Mouse (Mus musculus) forebrain, embryonic 12.5 days (tissue): ENCODE measurements around the gene Atad3a. TPM values are rescaled to one million over a fixed set of nuclear protein-coding genes. Genes with fewer than 3 reads are reported as not detected.

ENCODE experiments used
- ATAC-seq: fragments of 200-750 bp; cut with Nextera tagmentation; 2 replicates; pipeline ENCODE4 v1.8.0; 2017; ENCODE audit warnings: moderate TSS enrichment; ENCODE audit not compliant: low FRiP score
- H3K27ac ChIP-seq: fragments of 300-500 bp; sonication (generic); 2 replicates; pipeline ENCODE4 v1.5.1; 2016; ENCODE audit warnings: mild to moderate bottlenecking
- H3K27me3 ChIP-seq: fragments of 300-500 bp; sonication (generic); 2 replicates; pipeline ENCODE4 v1.6.1; 2016; ENCODE audit warnings: mild to moderate bottlenecking
- H3K36me3 ChIP-seq: fragments of 300-500 bp; sonication (generic); replicated peaks from 2 replicates; pipeline ENCODE4 v1.6.1; 2016; ENCODE audit warnings: mild to moderate bottlenecking
- H3K4me1 ChIP-seq: fragments of 300-500 bp; sonication (generic); 2 replicates; pipeline ENCODE4 v1.6.1; 2016
- H3K4me2 ChIP-seq: fragments of 300-500 bp; sonication (generic); 2 replicates; pipeline ENCODE4 v1.6.1; 2016; ENCODE audit warnings: mild to moderate bottlenecking, moderate library complexity
- H3K4me3 ChIP-seq: fragments of 300-500 bp; sonication (generic); replicated peaks from 2 replicates; pipeline ENCODE4 v1.5.1; 2016; ENCODE audit warnings: mild to moderate bottlenecking
- H3K9ac ChIP-seq: fragments of 300-500 bp; sonication (generic); 2 replicates; pipeline ENCODE4 v1.6.1; 2016; ENCODE audit warnings: mild to moderate bottlenecking
- H3K9me3 ChIP-seq: fragments of 300-500 bp; sonication (generic); 2 replicates; pipeline ENCODE4 v1.6.1; 2016
- WGBS: fragments of 180-500 bp; shearing (Covaris S2); methylation state at CpG from one replicate; pipeline ENCODE4 v1.1.7; 2016; 5-methylcytosine and 5-hydroxymethylcytosine counted together
- polyA plus RNA-seq: library from polyadenylated mRNA; unstranded; fragments of >200 nt; fragmentation: Nextera tagmentation; extraction: Ambion mirVana; gene quantifications from 2 replicates; pipeline ENCODE4 v1.2.1, GENCODE M21; 2016

The Atad3a gene
- polyA plus RNA-seq, 1 experiment from 2014 or later: 99.0 TPM

GRCm38 (mm10) chr4:155733267-155733666, 27.6 kb downstream of the Atad3a start:
- Histone ChIP-seq H3K4me3 (no peak overlapping the region), H3K27ac (no peak overlapping the region), H3K4me2 (no peak overlapping the region), H3K36me3 (peaks cover 21% of the 10 kb centered on the region), H3K9me3 (no peaks in the 10 kb centered on the region), H3K27me3 (no peaks in the 10 kb centered on the region), H3K4me1 (peaks cover 29% of the 10 kb centered on the region), H3K9ac (0 out of 2 replicates have a peak overlapping the region, but pooled peaks have one; percentile 92)
- no peak for ATAC-seq
- WGBS: 90% methylated on average over 10 of the region's 10 CpGs

- peaks cover 25% of the 10 kb centered on the region for H3K36me3 ChIP-seq
- no peak overlapping the region for H3K9ac ChIP-seq
- no peak overlapping the region for H3K4me2 ChIP-seq
- ATAC-seq: no peak
- H3K9me3 ChIP-seq: no peaks in the 10 kb centered on the region
- 0 out of 2 replicates have a peak, but pooled peaks cover 1% of the 10 kb centered on the region for H3K4me1 ChIP-seq
- no peak overlapping the region for H3K27ac ChIP-seq
- 80% methylated on average over 2 of the region's 2 CpGs for WGBS
- H3K4me3 ChIP-seq: no peak overlapping the region
- no peaks in the 10 kb centered on the region for H3K27me3 ChIP-seq
Observed at GRCm38 (mm10) chr4:155727993-155728392, 32.9 kb downstream of the Atad3a start.

- Histone ChIP-seq H3K27ac (no peak overlapping the region), H3K9ac (no peak overlapping the region), H3K36me3 (peaks cover 24% of the 10 kb centered on the region), H3K4me2 (no peak overlapping the region), H3K4me3 (no peak overlapping the region), H3K9me3 (no peaks in the 10 kb centered on the region), H3K4me1 (no peaks in the 10 kb centered on the region), H3K27me3 (no peaks in the 10 kb centered on the region)
- no peak for ATAC-seq
- 72% methylated on average over 4 of the region's 4 CpGs for WGBS
Observed at GRCm38 (mm10) chr4:155721668-155722083, 39.2 kb downstream of the Atad3a start.

- H3K9me3 ChIP-seq: no peaks in the 10 kb centered on the region
- no peak overlapping the region for H3K9ac ChIP-seq
- H3K27me3 ChIP-seq: no peaks in the 10 kb centered on the region
- H3K4me2 ChIP-seq: no peak overlapping the region
- WGBS: 49% methylated on average over 6 of the region's 6 CpGs
- ATAC-seq: no peak
- H3K36me3 ChIP-seq: peaks cover 10% of the 10 kb centered on the region
- no peak overlapping the region for H3K4me3 ChIP-seq
- peaks cover 12% of the 10 kb centered on the region for H3K4me1 ChIP-seq
- H3K27ac ChIP-seq: no peak overlapping the region
Observed at GRCm38 (mm10) chr4:155710521-155711252, 50.2 kb downstream of the Atad3a start.

- no peak for ATAC-seq
- H3K27me3 ChIP-seq: no peaks in the 10 kb centered on the region
- no peak overlapping the region for H3K9ac ChIP-seq
Observed at GRCm38 (mm10) chr4:155708988-155709387, 51.9 kb downstream of the Atad3a start.

GRCm38 (mm10) chr4:155708582-155708981, 52.3 kb downstream of the Atad3a start:
- Histone ChIP-seq H3K27me3 (no peaks in the 10 kb centered on the region), H3K4me3 (no peak overlapping the region), H3K27ac (no peak overlapping the region), H3K4me2 (no peak overlapping the region), H3K9ac (no peak overlapping the region), H3K36me3 (no peaks in the 10 kb centered on the region; the same call in 1 of the 2 replicates), H3K9me3 (no peaks in the 10 kb centered on the region), H3K4me1 (peaks cover 16% of the 10 kb centered on the region)
- WGBS: 93% methylated on average over 2 of the region's 2 CpGs
- no peak for ATAC-seq

More at GRCm38 (mm10) chr4:155708988-155709387, 51.9 kb downstream of the Atad3a start:
- Histone ChIP-seq H3K4me1 (peaks cover 16% of the 10 kb centered on the region), H3K36me3 (no peaks in the 10 kb centered on the region; the same call in 1 of the 2 replicates), H3K9me3 (no peaks in the 10 kb centered on the region), H3K27ac (no peak overlapping the region), H3K4me2 (no peak overlapping the region), H3K4me3 (no peak overlapping the region)

GRCm38 (mm10) chr4:155705592-155705929, 55.3 kb downstream of the Atad3a start:
- peak overlapping the region; percentile 71 for H3K4me2 ChIP-seq
- H3K4me3 ChIP-seq: peak overlapping the region; percentile 93
- WGBS: under 1% methylated on average over 19 of the region's 19 CpGs
- H3K9me3 ChIP-seq: no peaks in the 10 kb centered on the region
- H3K27me3 ChIP-seq: no peaks in the 10 kb centered on the region
- ATAC-seq: no peak
- H3K9ac ChIP-seq: peak overlapping the region; percentile 87
- peaks cover 16% of the 10 kb centered on the region for H3K4me1 ChIP-seq
- H3K27ac ChIP-seq: peak overlapping the region; percentile 96
- no peaks in the 10 kb centered on the region; the same call in 1 of the 2 replicates for H3K36me3 ChIP-seq

- under 1% methylated on average over 83 of the region's 83 CpGs for WGBS
- ATAC-seq: peak; percentile 95
- Histone ChIP-seq H3K27me3 (no peaks in the 10 kb centered on the region), H3K4me2 (peak within 1 kb of the TSS; percentile 71), H3K4me1 (peaks cover 16% of the 10 kb centered on the region), H3K4me3 (peak within 1 kb of the TSS; percentile 93), H3K36me3 (no peaks in the 10 kb centered on the region; the same call in 1 of the 2 replicates), H3K27ac (peak within 1 kb of the TSS; percentile 96), H3K9me3 (no peaks in the 10 kb centered on the region), H3K9ac (peak within 1 kb of the TSS; percentile 87)
Observed at GRCm38 (mm10) chr4:155704721-155705591, 55.9 kb downstream of the Atad3a start, which contains the start of gene Ssu72. Ssu72 (plus strand) TSS chr4:155704800.

GRCm38 (mm10) chr4:155703425-155703929, 57.4 kb downstream of the Atad3a start:
- no peak for ATAC-seq
- Histone ChIP-seq H3K4me3 (no peak overlapping the region), H3K4me1 (peaks cover 14% of the 10 kb centered on the region), H3K27ac (no peak overlapping the region), H3K27me3 (no peaks in the 10 kb centered on the region), H3K9me3 (no peaks in the 10 kb centered on the region), H3K36me3 (no peaks in the 10 kb centered on the region), H3K4me2 (no peak overlapping the region), H3K9ac (no peak overlapping the region)
- 92% methylated on average over 4 of the region's 4 CpGs for WGBS

GRCm38 (mm10) chr4:155700425-155700824, 60.5 kb downstream of the Atad3a start:
- no peak overlapping the region for H3K27ac ChIP-seq
- H3K9ac ChIP-seq: no peak overlapping the region
- ATAC-seq: no peak

GRCm38 (mm10) chr4:155696261-155697255, 64.3 kb downstream of the Atad3a start:
- ATAC-seq: no peak
- no peaks in the 10 kb centered on the region for H3K36me3 ChIP-seq
- no peak overlapping the region for H3K9ac ChIP-seq
- WGBS: 84% methylated on average over 16 of the region's 16 CpGs
- 0 out of 2 replicates have a peak, but pooled peaks cover 3% of the 10 kb centered on the region for H3K9me3 ChIP-seq
- H3K27ac ChIP-seq: no peak overlapping the region
- peaks cover 23% of the 10 kb centered on the region; the same call in 1 of the 2 replicates for H3K4me1 ChIP-seq
- H3K27me3 ChIP-seq: peaks cover 42% of the 10 kb centered on the region
- no peak overlapping the region for H3K4me3 ChIP-seq
- no peak overlapping the region for H3K4me2 ChIP-seq

More at GRCm38 (mm10) chr4:155700425-155700824, 60.5 kb downstream of the Atad3a start:
- Histone ChIP-seq H3K4me1 (peaks cover 15% of the 10 kb centered on the region), H3K4me2 (no peak overlapping the region), H3K9me3 (no peaks in the 10 kb centered on the region), H3K27me3 (peaks cover 21% of the 10 kb centered on the region), H3K4me3 (no peak overlapping the region), H3K36me3 (no peaks in the 10 kb centered on the region)
